Comparison of ENCODE assay signal across 8 mouse cellular contexts in the genomic region with DNA sequence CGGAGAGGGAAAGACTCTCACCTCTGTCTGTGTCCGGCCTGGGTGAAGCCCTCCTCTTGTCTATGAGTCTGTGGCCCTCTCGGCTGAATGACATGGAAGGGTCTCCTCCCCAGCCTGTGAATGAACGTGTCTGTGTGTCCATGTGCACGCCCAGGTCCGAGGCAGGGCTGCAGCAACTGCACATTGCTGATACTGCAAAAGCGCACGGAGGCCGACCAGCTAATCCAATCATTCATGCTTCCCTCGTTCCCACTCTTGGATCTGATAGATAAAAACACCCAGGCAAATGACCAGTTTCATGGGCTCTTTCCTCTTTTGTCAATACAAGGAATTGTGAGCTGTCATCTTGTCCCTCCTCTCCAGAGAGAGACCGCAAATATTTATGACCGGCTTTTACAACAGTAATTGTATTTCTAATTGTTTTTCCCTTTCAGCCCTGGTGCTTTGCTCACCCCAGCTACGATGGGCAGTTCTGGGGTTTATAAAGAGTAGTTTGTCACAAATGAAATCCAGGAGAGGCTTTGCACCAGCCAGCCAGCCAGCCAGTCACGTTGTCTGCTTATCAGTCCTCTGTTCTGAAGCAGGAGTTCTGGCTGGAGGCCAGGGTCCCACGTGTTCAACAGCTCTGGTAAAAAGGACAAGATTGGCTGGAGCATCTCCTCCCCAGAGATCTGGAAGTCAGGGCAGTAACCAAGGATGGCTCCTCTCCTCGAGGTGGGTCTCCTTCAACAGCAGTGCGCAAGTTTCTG.
DNase-seq lines count a peak whose midpoint lies in the region; ATAC-seq and TF ChIP-seq lines count a peak whose summit lies in the region.

No protein-coding gene starts in this region.

- H3K4me1 ChIP-seq in lung, embryonic 16.5 days (replicated peaks; ENCODE audit: control insufficient read depth, insufficient read depth, low read length) = peaks cover 6% of the 10 kb centered on the region
- no peaks in the 10 kb centered on the region for H3K4me1 ChIP-seq in lung, adult 2 months (ENCODE audit: control insufficient read depth, insufficient read depth, low read length)

- no peaks in the 10 kb centered on the region for H3K9me3 ChIP-seq in lung, embryonic 16.5 days (ENCODE audit: control insufficient read depth, low read length)

- WGBS in lung, embryonic 16.5 days = 50% methylated on average over 17 of the region's 17 CpGs
- 66% methylated on average over 17 of the region's 17 CpGs for WGBS in lung, adult 2 months

- no peak overlapping the region for H3K4me3 ChIP-seq in lung, embryonic 16.5 days (ENCODE audit: low read length)
- H3K4me3 ChIP-seq in lung, adult 2 months (replicated peaks; ENCODE audit: extremely low read depth, low read depth, low read length) = no peak overlapping the region

- TF ChIP-seq POLR2A in lung, adult 2 months (IDR thresholded peaks at IDR 0.05; ENCODE audit: borderline replicate concordance, extremely low read depth, low read depth, low read length) = no peak

- H3K4me2 ChIP-seq in lung, embryonic 16.5 days (ENCODE audit: low read depth, low read length) = no peak overlapping the region

- no peaks in the 10 kb centered on the region for H3K36me3 ChIP-seq in lung, embryonic 16.5 days (ENCODE audit: control insufficient read depth, insufficient read depth, low read length)

- no peaks in the 10 kb centered on the region for H3K27me3 ChIP-seq in lung, embryonic 16.5 days (ENCODE audit: control insufficient read depth, insufficient read depth, low read depth, low read length)

- intact Hi-C loops in heart, postnatal 36 days (cut with DNase I) = no loop called here

- no peak overlapping the region for H3K9ac ChIP-seq in lung, embryonic 16.5 days (ENCODE audit: low read length)

- H3K27ac ChIP-seq in lung, embryonic 16.5 days (ENCODE audit: low read length) = no peak overlapping the region

- no peak for DNase-seq in lung, adult 2 months
- DNase-seq in adrenal gland, postnatal 36 days = peak; percentile 68 to 75
- peak; percentile 75 to 82 for DNase-seq in cerebellum, postnatal 25 days
- DNase-seq in heart, postnatal 36 days = peak; percentile 51 to 68
- DNase-seq in frontal cortex, postnatal 25 days (ENCODE audit: low spot score in 2 of 2) = no peak
- no peak for DNase-seq in urinary bladder, postnatal 10 days (ENCODE audit: low spot score)

- TF ChIP-seq CTCF in lung, adult 2 months (IDR thresholded peaks at IDR 0.05; ENCODE audit: insufficient read depth, low read length) = no peak

- ATAC-seq in lung, embryonic 16.5 days (ENCODE audit: low read depth) = peak; percentile 38; the same call in 1 of the 2 replicates
- no peak for ATAC-seq in monocyte, adult 5-6 weeks (replicated peaks; ENCODE audit: insufficient number of reproducible peaks, low FRiP score, low TSS enrichment, poor library complexity, severe bottlenecking)

Comparison
In these comparisons a context has a peak if more than half of its experiments do, and no peak if none do; other contexts are left out.
1. DNase-seq: peak in adrenal gland, postnatal 36 days (2 of 2), cerebellum, postnatal 25 days (2 of 2) and heart, postnatal 36 days (2 of 2); none in lung, adult 2 months (single experiment), frontal cortex, postnatal 25 days (0 of 2) and urinary bladder, postnatal 10 days (single experiment).